Mouse (Mus musculus) lung, postnatal 0 days (tissue): ENCODE results near the gene Gsto2.

Source experiments
- CTCF ChIP-seq: IDR thresholded peaks from 2 replicates; pipeline ENCODE4 v1.5.1; 2016; ENCODE audit warnings: antibody characterized with exemption, mild to moderate bottlenecking
- EP300 ChIP-seq: IDR thresholded peaks from 2 replicates; pipeline ENCODE4 v1.6.1; 2016; ENCODE audit warnings: antibody characterized with exemption, mild to moderate bottlenecking, control low read depth

DNA sequence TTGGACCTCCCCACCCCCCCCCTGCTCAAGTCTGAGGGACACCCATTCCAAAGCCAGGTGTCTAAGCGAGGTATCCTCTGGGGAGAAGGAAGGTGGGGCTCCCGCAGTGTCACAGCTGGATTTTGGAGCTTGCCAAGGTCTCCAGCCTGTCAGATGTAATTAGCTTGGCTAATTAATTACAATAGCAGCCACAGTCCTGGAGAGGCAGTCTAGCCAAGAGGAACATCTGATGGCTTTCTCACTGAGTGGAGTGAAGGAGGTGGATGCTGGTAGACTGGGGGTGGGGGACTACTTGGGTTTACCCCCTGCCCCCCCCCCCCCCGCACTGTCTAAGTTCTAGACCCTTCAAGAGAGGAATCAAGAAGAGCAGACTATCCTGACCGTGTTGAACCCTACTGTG lies 38.3 kb downstream of the Gsto2 start:
- TF ChIP-seq CTCF: no peak
- no peak for TF ChIP-seq EP300
